Mouse (Mus musculus): ENCODE data around the gene Vezf1.

- TF ChIP-seq CTCF (IDR thresholded peaks at IDR 0.05; ENCODE audit: extremely low read depth, insufficient read length, insufficient replicate concordance, low read depth, low read length) (no peak), POLR2A (IDR thresholded peaks at IDR 0.05; ENCODE audit: low read depth, low read length) (no peak)
Observed at GRCm38 (mm10) chr11:88045878-88046277, 22.2 kb upstream of the Vezf1 start.

All from small intestine, adult 2 months (tissue).